Mouse (Mus musculus): ENCODE results near the gene Ptges2. TPM values are rescaled to one million over a fixed set of nuclear protein-coding genes. Genes with fewer than 3 reads are reported as not detected.

The Ptges2 gene
- polyA plus RNA-seq, 1 experiment from 2014 or later: 40.5 TPM

DNA sequence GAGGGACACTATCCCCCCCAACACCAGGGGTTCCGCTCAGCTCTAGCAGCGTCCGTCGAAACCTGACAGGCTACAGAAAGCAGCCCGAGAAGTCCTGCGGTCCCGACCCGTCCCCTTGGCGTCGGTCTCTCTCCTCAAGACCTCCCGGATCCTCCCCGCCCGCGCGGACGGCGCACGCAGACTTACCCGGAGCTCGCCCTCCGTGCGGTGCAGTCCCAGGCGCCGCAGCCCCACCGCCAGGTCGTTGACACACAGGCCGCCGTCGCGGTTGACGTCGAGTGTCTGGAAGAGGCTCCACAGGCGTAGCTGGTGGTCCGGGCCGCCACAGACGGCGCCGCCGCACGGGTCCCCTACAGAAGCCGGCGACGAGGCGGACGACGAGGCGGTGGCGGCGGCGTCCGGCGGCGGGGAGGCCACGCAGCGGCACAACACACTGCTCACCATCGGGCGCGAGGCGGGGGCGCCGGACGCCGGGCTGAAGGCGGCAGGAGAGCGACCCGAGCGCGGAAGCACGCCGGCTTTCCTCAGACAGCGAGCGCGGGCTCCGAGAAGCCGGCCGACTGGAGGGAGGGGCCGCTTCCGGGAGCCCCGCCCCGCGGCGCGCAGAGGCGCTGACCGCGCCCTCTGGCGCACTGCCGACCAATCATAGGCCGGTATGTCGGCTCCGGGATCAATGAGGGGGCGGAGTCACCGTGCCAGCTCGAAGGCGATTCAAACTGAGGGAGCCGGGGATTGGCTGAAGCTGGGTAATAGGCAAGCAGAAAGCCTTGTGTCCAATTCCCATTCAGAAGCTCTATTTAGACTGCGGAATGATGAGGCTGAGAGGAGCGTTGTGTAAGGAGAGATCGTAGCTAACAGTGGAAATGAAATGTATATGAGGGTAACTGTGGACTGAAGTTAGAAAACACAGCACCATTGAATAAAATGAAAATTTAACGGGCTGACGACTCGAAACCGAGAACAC lies 55.5 kb downstream of the Ptges2 start, which contains the start of gene Slc25a25:
Gene Slc25a25 (minus strand): TSS at position 565 of the 964 bp plus-strand sequence.
- peak; percentile 96 for ATAC-seq (ENCODE audit: low FRiP score, low read depth)
- H3K4me1 ChIP-seq: peaks cover 36% of the 10 kb centered on the region
- H3K27ac ChIP-seq: peak within 1 kb of the TSS; percentile 79
- 1% methylated on average over 103 of the region's 103 CpGs for WGBS
- H3K36me3 ChIP-seq: peaks cover 8% of the 10 kb centered on the region
- H3K9ac ChIP-seq: peak within 1 kb of the TSS; percentile 79
- no peaks in the 10 kb centered on the region for H3K9me3 ChIP-seq
- peak within 1 kb of the TSS; percentile 75 for H3K4me3 ChIP-seq
- H3K27me3 ChIP-seq (replicated peaks): no peaks in the 10 kb centered on the region
- H3K4me2 ChIP-seq (replicated peaks): peak within 1 kb of the TSS; percentile 86

DNA sequence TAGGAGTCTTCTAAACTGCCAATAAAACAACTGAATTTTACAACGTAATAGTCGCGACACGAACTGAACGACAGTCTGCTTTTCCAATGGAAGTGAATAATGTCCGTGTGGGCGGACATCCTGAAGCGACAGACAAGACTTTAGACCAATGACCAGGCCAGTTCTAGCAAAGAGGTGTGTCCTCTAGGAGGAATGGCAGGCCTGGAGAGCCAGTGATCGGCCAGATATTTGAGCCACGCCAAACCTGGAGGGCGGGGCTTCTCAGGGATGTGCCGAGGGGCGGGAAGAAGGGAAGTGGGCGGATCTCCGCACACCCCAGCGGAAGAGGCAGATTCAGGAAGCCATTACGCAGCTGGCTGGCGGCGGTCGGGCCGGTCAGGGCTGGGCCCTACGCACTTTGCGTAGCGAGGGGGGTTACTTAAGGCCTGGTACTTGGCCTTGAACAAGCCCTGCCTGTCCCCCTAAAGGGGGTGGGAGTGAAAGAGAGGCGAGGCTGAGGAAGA lies 56.2 kb downstream of the Ptges2 start:
- Histone ChIP-seq H3K27ac (peak overlapping the region; percentile 79), H3K27me3 (replicated peaks) (no peaks in the 10 kb centered on the region), H3K4me3 (peak overlapping the region; percentile 75), H3K4me2 (replicated peaks) (peak overlapping the region; percentile 86), H3K4me1 (peaks cover 36% of the 10 kb centered on the region), H3K9me3 (no peaks in the 10 kb centered on the region), H3K36me3 (peaks cover 8% of the 10 kb centered on the region), H3K9ac (peak overlapping the region; percentile 79; the same call in 1 of the 2 replicates)
- under 1% methylated on average over 25 of the region's 25 CpGs for WGBS
- ATAC-seq (ENCODE audit: low FRiP score, low read depth): peak; percentile 95

DNA sequence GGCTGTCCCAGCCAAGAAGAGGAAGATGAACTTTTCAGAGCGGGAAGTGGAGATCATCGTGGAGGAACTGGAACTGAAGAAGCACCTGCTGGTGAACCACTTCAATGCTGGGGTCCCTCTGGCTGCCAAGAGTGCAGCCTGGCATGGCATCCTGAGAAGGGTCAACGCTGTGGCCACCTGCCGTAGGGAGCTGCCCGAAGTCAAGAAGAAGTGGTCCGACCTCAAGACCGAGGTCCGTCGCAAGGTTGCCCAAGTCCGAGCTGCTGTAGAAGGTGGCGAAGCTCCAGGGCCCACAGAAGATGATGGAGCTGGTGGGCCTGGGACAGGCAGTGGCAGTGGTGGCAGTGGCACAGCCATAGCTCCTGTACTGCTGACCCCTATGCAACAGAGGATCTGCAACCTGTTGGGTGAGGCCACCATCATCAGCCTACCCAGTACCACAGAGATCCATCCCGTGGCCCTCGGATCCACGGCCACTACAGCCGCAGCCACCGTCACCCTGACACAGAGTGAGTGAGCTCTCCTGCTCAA lies 56.8 kb downstream of the Ptges2 start:
- Histone ChIP-seq H3K4me3 (peak overlapping the region; percentile 16; the same call in 1 of the 2 replicates), H3K36me3 (peaks cover 8% of the 10 kb centered on the region), H3K4me1 (peaks cover 36% of the 10 kb centered on the region), H3K4me2 (replicated peaks) (peak overlapping the region; percentile 51), H3K27ac (no peak overlapping the region), H3K27me3 (replicated peaks) (no peaks in the 10 kb centered on the region), H3K9ac (no peak overlapping the region), H3K9me3 (no peaks in the 10 kb centered on the region)
- 97% methylated on average over 16 of the region's 16 CpGs for WGBS
- ATAC-seq (ENCODE audit: low FRiP score, low read depth): no peak

DNA sequence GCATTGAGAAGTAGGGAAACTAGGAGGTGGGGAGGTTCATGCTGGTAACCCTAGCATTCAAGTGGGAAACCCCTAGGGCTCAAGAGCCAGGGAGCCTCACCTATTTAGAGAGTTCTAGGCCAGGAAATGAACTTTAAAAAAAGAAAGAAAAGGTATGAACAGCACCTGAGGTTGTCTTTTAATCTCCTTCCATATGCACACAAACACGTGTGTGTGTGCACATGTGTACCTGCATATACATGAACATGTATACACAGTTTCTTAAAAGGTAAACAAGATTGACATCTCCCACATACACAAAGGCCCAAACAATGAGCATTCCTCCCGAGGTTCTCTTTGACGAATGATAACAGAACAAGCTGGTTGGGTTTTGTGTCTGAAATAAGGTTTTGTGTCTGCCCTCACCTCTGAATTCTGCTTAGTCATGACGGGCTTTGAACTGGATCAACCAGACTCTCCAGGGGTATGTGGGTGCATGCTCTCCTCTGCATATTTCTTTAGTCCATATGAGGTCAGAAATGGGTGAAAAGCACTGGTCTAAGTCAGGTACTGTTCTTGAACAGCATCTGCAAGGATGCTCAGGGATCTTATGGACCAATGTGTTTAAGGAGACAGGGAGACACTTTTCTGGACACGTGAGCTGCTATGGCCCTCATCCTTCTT lies 58.1 kb downstream of the Ptges2 start:
- H3K36me3 ChIP-seq: peaks cover 8% of the 10 kb centered on the region
- H3K4me3 ChIP-seq: no peak overlapping the region
- no peaks in the 10 kb centered on the region for H3K9me3 ChIP-seq
- no peaks in the 10 kb centered on the region for H3K27me3 ChIP-seq (replicated peaks)
- H3K4me2 ChIP-seq (replicated peaks): 0 out of 2 replicates have a peak overlapping the region, but pooled peaks have one; percentile 20
- H3K4me1 ChIP-seq: peaks cover 34% of the 10 kb centered on the region
- H3K9ac ChIP-seq: no peak overlapping the region
- no peak overlapping the region for H3K27ac ChIP-seq
- no peak for ATAC-seq (ENCODE audit: low FRiP score, low read depth)
- WGBS: 85% methylated on average over 5 of the region's 5 CpGs

DNA sequence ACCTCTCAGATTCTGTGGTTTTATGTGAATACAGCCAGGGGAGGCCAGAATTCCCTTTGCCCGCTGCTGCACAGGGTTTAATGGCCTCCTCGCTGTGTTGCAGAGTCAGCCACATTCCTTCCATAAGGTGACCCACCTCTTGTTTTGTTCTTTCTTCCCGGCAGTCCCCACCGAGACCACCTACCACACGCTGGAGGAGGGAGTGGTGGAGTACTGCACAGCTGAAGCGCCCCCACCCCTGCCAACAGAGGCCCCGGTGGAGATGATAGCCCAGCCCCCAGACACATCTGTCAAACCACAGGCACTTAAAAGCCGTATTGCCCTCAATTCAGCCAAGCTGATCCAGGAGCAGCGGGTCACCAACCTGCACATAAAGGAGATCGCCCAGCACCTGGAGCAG lies 58.9 kb downstream of the Ptges2 start:
- H3K27me3 ChIP-seq (replicated peaks): no peaks in the 10 kb centered on the region
- ATAC-seq (ENCODE audit: low FRiP score, low read depth): no peak
- peaks cover 8% of the 10 kb centered on the region for H3K36me3 ChIP-seq
- no peak overlapping the region for H3K9ac ChIP-seq
- H3K4me1 ChIP-seq: peaks cover 31% of the 10 kb centered on the region
- H3K27ac ChIP-seq: no peak overlapping the region
- 60% methylated on average over 10 of the region's 10 CpGs for WGBS
- no peak overlapping the region for H3K4me3 ChIP-seq
- H3K9me3 ChIP-seq: no peaks in the 10 kb centered on the region
- H3K4me2 ChIP-seq (replicated peaks): no peak overlapping the region

DNA sequence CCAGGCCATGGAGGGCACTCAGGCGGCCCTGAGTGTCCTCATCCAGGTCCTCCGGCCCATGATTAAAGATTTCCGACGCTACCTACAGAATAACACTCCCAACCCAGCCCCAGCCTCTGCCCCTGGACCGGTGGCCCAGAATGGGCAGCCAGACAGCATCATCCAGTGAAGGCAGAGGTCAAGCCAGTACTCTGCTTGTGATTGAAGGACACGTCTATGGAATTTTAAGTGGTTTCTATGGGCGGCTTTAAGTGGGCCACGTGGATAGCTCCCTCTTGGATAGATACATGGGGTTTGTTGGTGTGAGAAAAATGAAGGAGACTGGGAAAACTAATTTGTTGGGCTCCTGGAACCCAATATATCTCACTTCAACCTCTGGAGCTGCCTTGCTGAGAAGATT lies 59.4 kb downstream of the Ptges2 start:
- Histone ChIP-seq H3K27ac (no peak overlapping the region), H3K4me2 (replicated peaks) (no peak overlapping the region), H3K27me3 (replicated peaks) (no peaks in the 10 kb centered on the region), H3K36me3 (peaks cover 8% of the 10 kb centered on the region), H3K9me3 (no peaks in the 10 kb centered on the region), H3K9ac (no peak overlapping the region), H3K4me3 (no peak overlapping the region), H3K4me1 (peaks cover 26% of the 10 kb centered on the region)
- ATAC-seq (ENCODE audit: low FRiP score, low read depth): no peak
- 87% methylated on average over 8 of the region's 8 CpGs for WGBS

Other genes with a start within 250 kb of the Ptges2 start
- 89.7 and 106 TPM in 2 replicates for gene Prrc2b, start 244.8 kb upstream of the Ptges2 start, polyA plus RNA-seq (2016; fragmentation: Nextera tagmentation; extraction: Ambion mirVana)
- 23.2 and 23.5 TPM in 2 replicates for gene Pomt1, start 159.3 kb upstream of the Ptges2 start, polyA plus RNA-seq (2016; fragmentation: Nextera tagmentation; extraction: Ambion mirVana)
- 74.0 and 74.8 TPM in 2 replicates for gene Uck1, start 135.7 kb upstream of the Ptges2 start, polyA plus RNA-seq (2016; fragmentation: Nextera tagmentation; extraction: Ambion mirVana)
- 29.2 and 32.4 TPM in 2 replicates for gene Golga2, start 108.5 kb upstream of the Ptges2 start, polyA plus RNA-seq (2016; fragmentation: Nextera tagmentation; extraction: Ambion mirVana)
- gene Swi5, start 107.8 kb upstream of the Ptges2 start, polyA plus RNA-seq (2016; fragmentation: Nextera tagmentation; extraction: Ambion mirVana): 351 and 444 TPM in 2 replicates
- 55.8 and 57.6 TPM in 2 replicates for gene Ciz1, start 43.6 kb upstream of the Ptges2 start, polyA plus RNA-seq (2016; fragmentation: Nextera tagmentation; extraction: Ambion mirVana)
- gene Dnm1, start 42.6 kb upstream of the Ptges2 start, polyA plus RNA-seq (2016; fragmentation: Nextera tagmentation; extraction: Ambion mirVana): 35.4 and 41.1 TPM in 2 replicates
- gene 1110008P14Rik, start 14.0 kb upstream of the Ptges2 start, polyA plus RNA-seq (2016; fragmentation: Nextera tagmentation; extraction: Ambion mirVana): 86.4 and 87.9 TPM in 2 replicates
- gene Lcn2, start 7.6 kb upstream of the Ptges2 start, polyA plus RNA-seq (2016; fragmentation: Nextera tagmentation; extraction: Ambion mirVana): 0.68 and 1.1 TPM in 2 replicates
- 5.7 and 6.0 TPM in 2 replicates for gene Naif1, start 54.6 kb downstream of the Ptges2 start, polyA plus RNA-seq (2016; fragmentation: Nextera tagmentation; extraction: Ambion mirVana)
- gene Slc25a25, start 55.5 kb downstream of the Ptges2 start, polyA plus RNA-seq (2016; fragmentation: Nextera tagmentation; extraction: Ambion mirVana): 41.6 and 44.0 TPM in 2 replicates
- gene Fam102a, start 139.4 kb downstream of the Ptges2 start, polyA plus RNA-seq (2016; fragmentation: Nextera tagmentation; extraction: Ambion mirVana): 11.5 and 14.4 TPM in 2 replicates
- gene Dpm2, start 175.0 kb downstream of the Ptges2 start, polyA plus RNA-seq (2016; fragmentation: Nextera tagmentation; extraction: Ambion mirVana): 121 and 124 TPM in 2 replicates
- 3.9 and 4.0 TPM in 2 replicates for gene Pip5kl1, start 178.9 kb downstream of the Ptges2 start, polyA plus RNA-seq (2016; fragmentation: Nextera tagmentation; extraction: Ambion mirVana)
- 0.25 and 0.69 TPM in 2 replicates for gene 9430097D07Rik, start 179.8 kb downstream of the Ptges2 start, polyA plus RNA-seq (2016; fragmentation: Nextera tagmentation; extraction: Ambion mirVana)
- gene St6galnac4, start 191.2 kb downstream of the Ptges2 start, polyA plus RNA-seq (2016; fragmentation: Nextera tagmentation; extraction: Ambion mirVana): 20.4 and 21.4 TPM in 2 replicates
- 10.1 and 11.5 TPM in 2 replicates for gene St6galnac6, start 203.8 kb downstream of the Ptges2 start, polyA plus RNA-seq (2016; fragmentation: Nextera tagmentation; extraction: Ambion mirVana)
- 46.6 and 50.4 TPM in 2 replicates for gene Ak1, start 225.9 kb downstream of the Ptges2 start, polyA plus RNA-seq (2016; fragmentation: Nextera tagmentation; extraction: Ambion mirVana)

All from neural tube, embryonic 12.5 days (tissue).